Mouse (Mus musculus) kidney, adult 8-10 months (tissue): ENCODE results near the gene Pecam1.
"Not testable (repeated sequence)": the region's sequence is repeated elsewhere in the genome, so short reads cannot be mapped to it uniquely, and the experiment has no call there.

Experiments
- DNase-seq, 2 experiments: peaks; one replicate each; pipeline ENCODE4 v3.0.0; 2022

The Pecam1 gene

GRCm38 (mm10) chr11:106665328-106665727, 85.1 kb downstream of the Pecam1 start:
- DNase-seq = no peak

GRCm38 (mm10) chr11:106664691-106665090, 85.7 kb downstream of the Pecam1 start:
- DNase-seq = no peak

- no peak for DNase-seq
These were observed 86.6 kb downstream of the Pecam1 start for GRCm38 (mm10) chr11:106663838-106664237.

GRCm38 (mm10) chr11:106662634-106663407, 87.6 kb downstream of the Pecam1 start:
- no peak for DNase-seq

DNA sequence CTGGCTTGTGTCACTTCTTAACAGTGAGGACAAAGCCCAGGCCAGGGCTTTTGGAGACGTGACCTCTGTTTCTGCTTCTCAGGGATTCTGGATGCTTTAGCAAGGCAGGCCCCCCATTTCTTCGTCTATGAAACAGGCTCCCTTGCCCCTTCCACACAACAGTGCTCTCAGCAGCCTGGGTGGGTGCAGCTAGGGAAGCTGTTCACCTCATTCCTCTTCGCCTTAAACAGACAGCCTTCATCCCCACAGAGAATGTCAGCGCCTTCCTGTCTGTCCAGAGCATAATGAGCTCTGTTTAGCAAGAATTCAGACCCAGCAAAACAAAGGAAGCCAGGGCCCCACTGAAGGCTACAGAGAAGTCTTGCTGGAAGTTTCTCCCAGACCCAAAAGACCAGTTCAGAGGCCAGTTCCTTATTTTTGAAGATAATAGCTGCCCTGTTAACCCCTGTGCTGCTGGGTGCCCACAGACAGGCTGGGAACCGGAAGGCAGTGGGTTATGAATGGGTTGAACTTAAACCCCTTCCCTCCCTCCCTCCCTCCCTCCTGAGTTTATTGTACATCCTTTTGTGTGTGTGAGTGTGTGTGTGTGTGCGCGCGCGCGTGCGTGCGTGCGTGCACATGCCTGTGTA, 89.9 kb downstream of the Pecam1 start:
- peak in 1 of 2 experiments; percentile 23 for DNase-seq

GRCm38 (mm10) chr11:106659598-106660295, 90.7 kb downstream of the Pecam1 start:
- DNase-seq = peak; percentile 58 to 76

- DNase-seq = peak; percentile 66 to 74
These were observed 92.2 kb downstream of the Pecam1 start for GRCm38 (mm10) chr11:106658051-106658880.

DNA sequence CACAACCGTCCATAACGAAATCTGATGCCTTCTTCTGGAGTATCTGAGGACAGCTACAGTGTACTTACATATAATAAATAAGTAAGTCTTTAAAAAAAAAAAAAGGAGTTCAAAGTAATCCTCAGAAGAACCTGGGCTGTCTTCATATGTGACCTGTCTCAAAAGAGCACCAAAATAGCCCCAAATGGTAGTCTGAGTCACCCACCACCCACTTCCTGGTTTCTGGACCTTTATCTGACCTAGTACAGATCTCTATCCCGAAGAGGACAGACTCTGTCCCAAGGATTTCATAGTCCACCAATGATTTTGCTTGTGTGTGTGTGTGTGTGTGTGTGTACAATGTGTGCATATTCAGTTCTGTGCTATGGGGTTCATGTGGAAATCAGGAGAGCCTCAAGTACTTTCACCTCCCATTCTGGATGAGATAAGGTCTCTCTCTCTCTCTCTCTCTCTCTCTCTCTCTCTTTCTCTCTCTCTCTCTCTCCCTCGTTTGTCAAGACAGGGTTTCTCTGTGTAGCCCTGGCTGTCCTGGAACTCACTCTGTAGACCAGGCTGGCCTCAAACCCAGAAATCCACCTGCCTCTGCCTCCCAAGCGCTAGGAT, 93.4 kb downstream of the Pecam1 start:
- not testable (repeated sequence) for DNase-seq

GRCm38 (mm10) chr11:106648347-106648746, 102.1 kb downstream of the Pecam1 start:
- DNase-seq = peak; percentile 47 to 75

DNA sequence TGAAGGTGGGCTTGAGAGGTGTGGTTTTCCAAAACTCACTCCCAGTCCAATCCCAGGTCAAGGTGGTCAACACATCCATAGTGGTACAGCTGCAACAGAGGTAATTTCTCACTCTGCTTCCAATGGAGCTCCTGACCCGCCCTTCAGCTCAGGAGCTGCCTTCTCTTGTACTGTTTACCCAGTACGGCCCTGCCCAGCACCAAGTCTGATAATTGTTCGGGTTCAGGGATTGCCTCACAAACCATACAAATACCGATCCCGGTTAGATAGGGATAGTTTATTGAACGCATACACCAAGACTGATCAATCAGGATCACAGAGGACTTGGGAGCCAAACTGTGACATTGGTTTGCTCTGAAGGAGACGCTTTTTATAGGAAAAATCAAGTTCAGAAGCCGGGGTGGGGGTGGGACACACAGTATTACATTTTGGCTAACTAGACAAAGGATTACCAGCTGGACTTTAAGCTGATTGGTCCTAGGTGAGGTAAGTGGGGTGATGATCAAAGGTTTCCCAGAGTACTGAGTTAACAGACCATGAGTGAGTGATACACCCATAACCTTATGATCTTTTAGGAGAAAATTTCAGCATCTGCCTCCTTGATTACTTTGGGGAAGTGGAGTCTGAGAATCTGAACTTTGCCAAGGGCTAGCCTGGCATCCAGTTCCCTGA, 107.3 kb downstream of the Pecam1 start:
- no peak for DNase-seq

- DNase-seq = no peak
These were observed 108.8 kb downstream of the Pecam1 start for GRCm38 (mm10) chr11:106641580-106641979.

GRCm38 (mm10) chr11:106640059-106640458, 110.4 kb downstream of the Pecam1 start:
- no peak for DNase-seq

DNA sequence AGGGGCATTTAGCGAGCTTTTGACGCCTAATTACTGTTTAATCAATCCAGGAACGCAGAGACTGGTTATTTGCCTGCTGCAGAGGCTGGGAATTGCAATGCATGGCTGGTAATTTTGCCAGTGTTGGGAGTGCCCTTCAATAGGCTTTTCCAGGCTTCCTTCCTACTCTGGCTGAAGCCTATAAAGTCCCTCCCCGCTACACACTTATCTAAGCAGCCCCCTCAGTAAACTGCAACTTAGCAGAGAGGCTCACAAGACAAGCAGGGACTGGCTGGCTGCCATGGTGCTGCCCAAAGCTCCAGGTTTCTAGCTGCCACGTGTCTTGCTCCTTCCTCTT, 111.1 kb downstream of the Pecam1 start:
- no peak for DNase-seq

- no peak for DNase-seq
These were observed 111.7 kb downstream of the Pecam1 start for GRCm38 (mm10) chr11:106638551-106639355.

- no peak for DNase-seq
These were observed 112.7 kb downstream of the Pecam1 start for GRCm38 (mm10) chr11:106637754-106638153.

DNA sequence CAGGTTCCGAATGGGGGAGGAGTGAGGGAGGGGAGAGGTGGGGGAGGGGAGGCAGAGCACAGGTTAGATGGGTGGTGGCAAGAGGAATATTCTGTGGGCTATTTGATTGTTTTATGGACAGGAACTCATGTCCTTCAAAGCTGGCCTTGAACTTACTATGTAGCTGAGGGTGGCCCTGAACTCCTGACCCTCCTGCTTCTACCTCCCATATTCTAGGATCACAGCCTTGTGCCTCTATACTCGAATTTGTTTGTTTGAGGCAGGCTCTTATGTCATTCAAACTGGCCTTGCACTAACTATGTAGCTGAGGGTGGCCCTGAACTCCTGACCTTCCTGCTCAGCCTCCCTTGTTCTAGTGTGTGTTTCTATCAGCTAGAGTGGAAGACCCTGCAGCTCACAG, 114.5 kb downstream of the Pecam1 start:
- no peak for DNase-seq

- not testable (repeated sequence) for DNase-seq
These were observed 116.3 kb downstream of the Pecam1 start for GRCm38 (mm10) chr11:106634175-106634574.

- no peak for DNase-seq
These were observed 117.0 kb downstream of the Pecam1 start for GRCm38 (mm10) chr11:106633456-106633855.

- DNase-seq = peak in 1 of 2 experiments; percentile 69
These were observed 122.7 kb downstream of the Pecam1 start for GRCm38 (mm10) chr11:106627692-106628091.

GRCm38 (mm10) chr11:106625577-106625976, 124.9 kb downstream of the Pecam1 start:
- DNase-seq = no peak

GRCm38 (mm10) chr11:106623629-106624028, 126.8 kb downstream of the Pecam1 start:
- no peak for DNase-seq
